Mouse (Mus musculus): ENCODE results near the gene Pde10a. TPM values are rescaled to one million over a fixed set of nuclear protein-coding genes. Genes with fewer than 3 reads are reported as not detected.

The Pde10a gene
- total and polyA plus RNA-seq, 3 experiments, result 0.04 to 0.41 (median 0.21) TPM

DNA sequence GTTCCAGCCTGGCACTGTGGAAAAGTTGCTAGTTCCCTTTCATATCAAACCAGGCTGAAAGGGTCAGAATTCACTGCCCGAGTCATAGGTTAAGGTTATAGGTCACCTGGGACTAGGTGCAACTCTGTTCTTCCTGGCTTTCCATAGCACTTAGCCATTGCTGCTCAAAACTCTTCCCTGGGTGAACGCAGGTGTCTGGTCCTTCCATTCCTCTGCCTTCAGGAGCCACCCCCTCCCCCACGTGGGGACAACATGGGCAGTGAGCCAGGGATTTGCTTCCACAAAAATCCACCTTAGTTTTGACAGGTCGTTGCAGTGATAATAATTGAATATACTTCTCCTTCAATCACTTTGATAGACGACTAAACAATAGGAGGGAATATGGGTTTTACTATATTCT lies 462.2 kb downstream of the Pde10a start:
- Histone ChIP-seq H3K27me3 (replicated peaks) (peaks cover 23% of the 10 kb centered on the region), H3K36me3 (replicated peaks in 1 of 2; ENCODE audit: control insufficient read depth in 1 of 2, insufficient read depth in 1 of 2, low read length in 1 of 2) (peaks cover 6 to 10% of the 10 kb centered on the region in 2 experiments), H3K4me2 (ENCODE audit: insufficient read depth, low read depth, poor library complexity, severe bottlenecking) (no peak overlapping the region), H3K79me2 (replicated peaks; ENCODE audit: control insufficient read depth, extremely low read depth, insufficient read depth, poor library complexity, severe bottlenecking) (no peaks in the 10 kb centered on the region; the same call in 1 of the 2 replicates), H3K9ac (ENCODE audit: insufficient read depth, low read depth) (no peak overlapping the region), H3K27ac (ENCODE audit: insufficient read depth, low read depth) (no peak overlapping the region), H3K9me3 (replicated peaks; ENCODE audit: low read length) (peaks cover 4% of the 10 kb centered on the region), H3K4me1 (ENCODE audit: control insufficient read depth in 1 of 2, insufficient read depth in 2 of 2) (peaks cover 4 to 9% of the 10 kb centered on the region in 2 experiments), H3K4me3 (replicated peaks in 1 of 3; ENCODE audit: low read depth in 2 of 3, low read length in 2 of 3, poor library complexity in 1 of 3) (no peak overlapping the region)
- in situ Hi-C loops (cut with MboI; ENCODE audit: low pct_ligation_motif_present, low pct_unique_long_range_greater_than_20kb, low sequenced_read_pairs) (no loop called here), dilution Hi-C loops (cut with MboI; ENCODE audit: extremely low pct_ligation_motif_present, extremely low pct_unique_long_range_greater_than_20kb, low sequenced_read_pairs) (no loop called here)
- no peak for TF ChIP-seq EP300 (IDR thresholded peaks at IDR 0.05; ENCODE audit: low read length)
- no peak for TF ChIP-seq SMC3 (IDR thresholded peaks at IDR 0.05; ENCODE audit: low read depth, low read length)
- TF ChIP-seq GABPA (IDR thresholded peaks at IDR 0.05; ENCODE audit: insufficient replicate concordance, low read depth, low read length), result no peak
- TF ChIP-seq USF1 (IDR thresholded peaks at IDR 0.05; ENCODE audit: low read depth, low read length), result no peak
- TF ChIP-seq ETS1 (conservative IDR thresholded peaks at IDR 0.05; ENCODE audit: low read depth, low read length), result no peak
- TF ChIP-seq ZKSCAN1 (IDR thresholded peaks at IDR 0.05; ENCODE audit: borderline replicate concordance, low read depth, low read length), result no peak
- no peak for TF ChIP-seq NELFE (IDR thresholded peaks at IDR 0.05; ENCODE audit: low read depth, low read length)
- TF ChIP-seq E2F4 (IDR thresholded peaks at IDR 0.05; ENCODE audit: insufficient replicate concordance, low read depth, low read length), result no peak
- TF ChIP-seq MAZ (IDR thresholded peaks at IDR 0.05; ENCODE audit: low read depth, low read length), result no peak
- DNase-seq (ENCODE audit: extremely low read depth), result no peak

DNA sequence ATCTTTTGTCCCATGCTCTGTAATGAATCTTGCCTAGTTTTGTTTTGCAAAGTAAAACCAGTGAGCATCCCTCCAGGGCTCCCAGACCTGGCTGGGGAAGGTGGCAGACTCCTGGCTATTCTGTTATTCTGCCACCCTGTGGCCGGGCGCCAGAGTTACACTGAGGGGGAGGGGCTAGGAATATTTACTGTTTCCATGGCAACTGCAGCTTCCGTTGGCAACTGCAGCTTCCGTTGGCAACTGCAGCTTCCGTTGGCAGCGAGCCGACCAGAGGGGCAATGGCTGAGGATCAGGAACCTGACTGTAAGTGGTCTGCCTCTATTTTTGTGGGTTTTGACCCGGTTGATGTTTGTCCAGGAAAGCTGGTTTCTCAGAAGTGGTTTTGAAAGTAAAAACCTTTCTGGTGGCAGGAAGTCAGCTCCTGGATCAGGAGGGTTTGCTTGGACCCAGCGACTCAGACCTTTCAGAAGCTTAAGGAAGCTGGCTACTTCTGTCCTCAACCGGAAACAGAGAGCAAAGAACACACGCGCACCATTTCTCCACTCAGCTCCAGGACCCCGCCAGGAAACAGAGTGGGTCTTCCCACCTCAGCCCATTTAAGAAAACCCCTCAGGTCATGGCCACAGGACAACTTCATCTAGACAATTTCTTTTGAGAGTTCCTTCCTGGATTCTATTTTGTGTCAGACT lies 463.1 kb downstream of the Pde10a start, which contains the start of gene 1700010I14Rik:
TSS of gene 1700010I14Rik (plus strand) at position 215 of the 689 bp plus-strand sequence.
- H3K36me3 ChIP-seq (replicated peaks in 1 of 2; ENCODE audit: control insufficient read depth in 1 of 2, insufficient read depth in 1 of 2, low read length in 1 of 2), result peaks cover 13 to 19% of the 10 kb centered on the region in 2 experiments
- no peak within 1 kb of the TSS for H3K27ac ChIP-seq (ENCODE audit: insufficient read depth, low read depth)

More for the DNA sequence above, 463.1 kb downstream of the Pde10a start, which contains the start of gene 1700010I14Rik:
- peak within 1 kb of the TSS; percentile 68 for H3K9ac ChIP-seq (ENCODE audit: insufficient read depth, low read depth)
- H3K4me1 ChIP-seq (ENCODE audit: control insufficient read depth in 1 of 2, insufficient read depth in 2 of 2), result peaks cover 4 to 9% of the 10 kb centered on the region in 2 experiments
- H3K27me3 ChIP-seq (replicated peaks), result peaks cover 18% of the 10 kb centered on the region
- H3K79me2 ChIP-seq (replicated peaks; ENCODE audit: control insufficient read depth, extremely low read depth, insufficient read depth, poor library complexity, severe bottlenecking), result no peaks in the 10 kb centered on the region; the same call in 1 of the 2 replicates
- peak within 1 kb of the TSS; percentile 61 to 79 (median 66) for H3K4me3 ChIP-seq (replicated peaks in 1 of 3; ENCODE audit: low read depth in 2 of 3, low read length in 2 of 3, poor library complexity in 1 of 3)
- dilution Hi-C loops (cut with MboI; ENCODE audit: extremely low pct_ligation_motif_present, extremely low pct_unique_long_range_greater_than_20kb, low sequenced_read_pairs), result no loop called here
- in situ Hi-C loops (cut with MboI; ENCODE audit: low pct_ligation_motif_present, low pct_unique_long_range_greater_than_20kb, low sequenced_read_pairs), result no loop called here
- H3K9me3 ChIP-seq (replicated peaks; ENCODE audit: low read length), result peaks cover 4% of the 10 kb centered on the region
- TF ChIP-seq CTCF (conservative IDR thresholded peaks at IDR 0.05 in 1 of 2, IDR thresholded peaks at IDR 0.05 in 1 of 2; ENCODE audit: low read depth in 2 of 2, low read length in 2 of 2) (peak; percentile 27 to 77; a peak in 3 of 4 replicates), MXI1 (IDR thresholded peaks at IDR 0.05; ENCODE audit: low read depth, low read length) (peak; percentile 94), POLR2A (IDR thresholded peaks at IDR 0.05; ENCODE audit: low read depth, low read length) (peak; percentile 85), EP300 (IDR thresholded peaks at IDR 0.05; ENCODE audit: low read length) (no peak), ZC3H11A (IDR thresholded peaks at IDR 0.05; ENCODE audit: low read depth, low read length) (no peak), RAD21 (IDR thresholded peaks at IDR 0.05; ENCODE audit: low read depth, low read length) (peak; percentile 35), CHD1 (IDR thresholded peaks at IDR 0.05; ENCODE audit: low read depth, low read length) (no peak), SIN3A (IDR thresholded peaks at IDR 0.05; ENCODE audit: low read length) (peak; percentile 96), TCF12 (IDR thresholded peaks at IDR 0.05; ENCODE audit: low read depth, low read length) (peak; percentile 45; the same call in 1 of the 2 replicates), ELF1 (IDR thresholded peaks at IDR 0.05; ENCODE audit: low read depth, low read length) (peak; percentile 73), PAX5 (IDR thresholded peaks at IDR 0.05; ENCODE audit: low read length) (no peak), SMC3 (IDR thresholded peaks at IDR 0.05; ENCODE audit: low read depth, low read length) (peak; percentile 35), CHD2 (IDR thresholded peaks at IDR 0.05; ENCODE audit: low read length) (peak; percentile 76), HCFC1 (IDR thresholded peaks at IDR 0.05; ENCODE audit: low read depth, low read length) (peak; percentile 78), MYC (IDR thresholded peaks at IDR 0.05; ENCODE audit: low read depth, low read length) (0 out of 2 replicates have a peak, but pooled peaks have one; percentile 33), MAZ (IDR thresholded peaks at IDR 0.05; ENCODE audit: low read depth, low read length) (no peak), NELFE (IDR thresholded peaks at IDR 0.05; ENCODE audit: low read depth, low read length) (peak; percentile 80), KAT2A (IDR thresholded peaks at IDR 0.05; ENCODE audit: insufficient replicate concordance, low read length) (no peak), IRF4 (IDR thresholded peaks at IDR 0.05; ENCODE audit: low read depth, low read length) (peak; percentile 29; the same call in 1 of the 2 replicates)
- peak; percentile 92 for DNase-seq (ENCODE audit: extremely low read depth)
- peak within 1 kb of the TSS; percentile 74 for H3K4me2 ChIP-seq (ENCODE audit: insufficient read depth, low read depth, poor library complexity, severe bottlenecking)

Data from CH12.LX (cell line).